Mouse (Mus musculus) B cell, adult 62 days (primary cell): Measurements from ENCODE around the gene Atp5f1. TPM values are rescaled to one million over a fixed set of nuclear protein-coding genes. Genes with fewer than 3 reads are reported as not detected.

ENCODE experiments used
- total RNA-seq: library from RNA; stranded (reverse); gene quantifications from 4 replicates; pipeline ENCODE4 v1.2.4, GENCODE M21; 2023

Gene Atp5f1
- total RNA-seq: 135 to 153 TPM (median 143 TPM) in 4 replicates

GRCm38 (mm10) chr3:105959999-105960398 lies at the start of gene Atp5f1:
Gene Atp5f1 (minus strand): TSS chr3:105960099.

GRCm38 (mm10) chr3:105973411-105973810 lies 13.5 kb upstream of the Atp5f1 start, which contains the start of gene Ovgp1:
Gene Ovgp1 (plus strand): TSS chr3:105973711.

GRCm38 (mm10) chr3:105958974-105959580 lies 822 bp downstream of the Atp5f1 start, which contains the start of gene Wdr77:
Gene Wdr77 (plus strand): TSS chr3:105959369.

GRCm38 (mm10) chr3:105932240-105933071 lies 27.4 kb downstream of the Atp5f1 start, which contains the start of gene I830077J02Rik:
Gene I830077J02Rik (minus strand): TSS chr3:105932664.

Other genes starting within 250 kb of the Atp5f1 start
- gene Rap1a, start 158.8 kb downstream of the Atp5f1 start, total RNA-seq: 116 to 147 TPM (median 132 TPM) in 4 replicates
- not detected in 4 replicates for gene Adora3, start 89.2 kb downstream of the Atp5f1 start, total RNA-seq
- 0.52 to 0.57 TPM in 2 of 4 replicates, not detected in the others for gene Tmigd3, start 89.2 kb downstream of the Atp5f1 start, total RNA-seq
- 22.2 to 23.8 TPM (median 22.8 TPM) in 4 replicates for gene I830077J02Rik, start 27.4 kb downstream of the Atp5f1 start, total RNA-seq
- gene Wdr77, start 730 bp downstream of the Atp5f1 start, total RNA-seq: 41.0 to 46.1 TPM (median 43.0 TPM) in 4 replicates
- 2.4 to 4.5 TPM (median 3.5 TPM) in 4 replicates for gene Ovgp1, start 13.6 kb upstream of the Atp5f1 start, total RNA-seq
- 1.1 to 2.5 TPM (median 1.6 TPM) in 4 replicates for gene Pifo, start 54.5 kb upstream of the Atp5f1 start, total RNA-seq
- gene Chil5, start 72.7 kb upstream of the Atp5f1 start, total RNA-seq: not detected in 4 replicates
- not detected in 4 replicates for gene Chia1, start 153.1 kb upstream of the Atp5f1 start, total RNA-seq
- 0.60 to 1.3 TPM (median 0.89 TPM) in 4 replicates for gene Chil3, start 207.5 kb upstream of the Atp5f1 start, total RNA-seq